Mouse (Mus musculus): ENCODE results near the gene Hprt. TPM values are rescaled to one million over a fixed set of nuclear protein-coding genes. Genes with fewer than 3 reads are reported as not detected.

Hprt gene
- polyA plus RNA-seq, 1 experiment, result 73.2 TPM

- no peak overlapping the region for H3K4me3 ChIP-seq (replicated peaks; ENCODE audit: control insufficient read depth, low read depth, low read length)
- H3K27ac ChIP-seq (ENCODE audit: control insufficient read depth, insufficient read depth, low read depth, low read length, poor library complexity), result no peak overlapping the region
- H3K4me1 ChIP-seq (ENCODE audit: control insufficient read depth, insufficient read depth, low read length), result no peaks in the 10 kb centered on the region
- WGBS, result 71% methylated on average over 11 of the region's 11 CpGs
- TF ChIP-seq CTCF (IDR thresholded peaks at IDR 0.05; ENCODE audit: control insufficient read depth, insufficient read depth, low read length), result no peak
- no peak for TF ChIP-seq POLR2A (IDR thresholded peaks at IDR 0.05; ENCODE audit: borderline replicate concordance, control insufficient read depth, low read depth, low read length)
These were observed 37.7 kb downstream of the Hprt start for GRCm38 (mm10) chrX:53025471-53026223.

- WGBS, result 21% methylated on average over 5 of the region's 5 CpGs
- no peak overlapping the region for H3K4me3 ChIP-seq (replicated peaks; ENCODE audit: control insufficient read depth, low read depth, low read length)
These were observed 41.6 kb downstream of the Hprt start for GRCm38 (mm10) chrX:53029559-53029958.

GRCm38 (mm10) chrX:53038194-53038593 is 50.3 kb downstream of the Hprt start:
- no peak overlapping the region for H3K27ac ChIP-seq (ENCODE audit: control insufficient read depth, insufficient read depth, low read depth, low read length, poor library complexity)
- TF ChIP-seq POLR2A (IDR thresholded peaks at IDR 0.05; ENCODE audit: borderline replicate concordance, control insufficient read depth, low read depth, low read length) (no peak), CTCF (IDR thresholded peaks at IDR 0.05; ENCODE audit: control insufficient read depth, insufficient read depth, low read length) (no peak)
- 42% methylated on average over 4 of the region's 4 CpGs for WGBS
- H3K4me1 ChIP-seq (ENCODE audit: control insufficient read depth, insufficient read depth, low read length), result no peaks in the 10 kb centered on the region
- no peak overlapping the region for H3K4me3 ChIP-seq (replicated peaks; ENCODE audit: control insufficient read depth, low read depth, low read length)

More at GRCm38 (mm10) chrX:53029559-53029958, 41.6 kb downstream of the Hprt start:
- TF ChIP-seq POLR2A (IDR thresholded peaks at IDR 0.05; ENCODE audit: borderline replicate concordance, control insufficient read depth, low read depth, low read length) (no peak), CTCF (IDR thresholded peaks at IDR 0.05; ENCODE audit: control insufficient read depth, insufficient read depth, low read length) (no peak)
- H3K4me1 ChIP-seq (ENCODE audit: control insufficient read depth, insufficient read depth, low read length), result no peaks in the 10 kb centered on the region
- H3K27ac ChIP-seq (ENCODE audit: control insufficient read depth, insufficient read depth, low read depth, low read length, poor library complexity), result no peak overlapping the region

GRCm38 (mm10) chrX:53039651-53040050 is 51.7 kb downstream of the Hprt start:
- TF ChIP-seq POLR2A (IDR thresholded peaks at IDR 0.05; ENCODE audit: borderline replicate concordance, control insufficient read depth, low read depth, low read length), result no peak
- TF ChIP-seq CTCF (IDR thresholded peaks at IDR 0.05; ENCODE audit: control insufficient read depth, insufficient read depth, low read length), result no peak
- no peaks in the 10 kb centered on the region for H3K4me1 ChIP-seq (ENCODE audit: control insufficient read depth, insufficient read depth, low read length)
- no peak overlapping the region for H3K27ac ChIP-seq (ENCODE audit: control insufficient read depth, insufficient read depth, low read depth, low read length, poor library complexity)
- H3K4me3 ChIP-seq (replicated peaks; ENCODE audit: control insufficient read depth, low read depth, low read length), result no peak overlapping the region
- WGBS, result 81% methylated on average over 5 of the region's 5 CpGs

GRCm38 (mm10) chrX:53040138-53040537 is 52.2 kb downstream of the Hprt start:
- 83% methylated on average over 6 of the region's 6 CpGs for WGBS
- Histone ChIP-seq H3K4me3 (replicated peaks; ENCODE audit: control insufficient read depth, low read depth, low read length) (no peak overlapping the region), H3K27ac (ENCODE audit: control insufficient read depth, insufficient read depth, low read depth, low read length, poor library complexity) (no peak overlapping the region), H3K4me1 (ENCODE audit: control insufficient read depth, insufficient read depth, low read length) (no peaks in the 10 kb centered on the region)
- TF ChIP-seq POLR2A (IDR thresholded peaks at IDR 0.05; ENCODE audit: borderline replicate concordance, control insufficient read depth, low read depth, low read length) (no peak), CTCF (IDR thresholded peaks at IDR 0.05; ENCODE audit: control insufficient read depth, insufficient read depth, low read length) (no peak)

GRCm38 (mm10) chrX:53041006-53041405 is 53.1 kb downstream of the Hprt start:
- no peak for TF ChIP-seq POLR2A (IDR thresholded peaks at IDR 0.05; ENCODE audit: borderline replicate concordance, control insufficient read depth, low read depth, low read length)
- no peak for TF ChIP-seq CTCF (IDR thresholded peaks at IDR 0.05; ENCODE audit: control insufficient read depth, insufficient read depth, low read length)
- Histone ChIP-seq H3K4me1 (ENCODE audit: control insufficient read depth, insufficient read depth, low read length) (no peaks in the 10 kb centered on the region; the same call in 1 of the 2 replicates), H3K27ac (ENCODE audit: control insufficient read depth, insufficient read depth, low read depth, low read length, poor library complexity) (no peak overlapping the region), H3K4me3 (replicated peaks; ENCODE audit: control insufficient read depth, low read depth, low read length) (no peak overlapping the region)
- 80% methylated on average over 6 of the region's 6 CpGs for WGBS

GRCm38 (mm10) chrX:53045187-53045903 is 57.4 kb downstream of the Hprt start:
- no peak for TF ChIP-seq CTCF (IDR thresholded peaks at IDR 0.05; ENCODE audit: control insufficient read depth, insufficient read depth, low read length)
- no peak for TF ChIP-seq POLR2A (IDR thresholded peaks at IDR 0.05; ENCODE audit: borderline replicate concordance, control insufficient read depth, low read depth, low read length)
- 20% methylated on average over 10 of the region's 10 CpGs for WGBS
- Histone ChIP-seq H3K4me3 (replicated peaks; ENCODE audit: control insufficient read depth, low read depth, low read length) (no peak overlapping the region), H3K27ac (ENCODE audit: control insufficient read depth, insufficient read depth, low read depth, low read length, poor library complexity) (no peak overlapping the region), H3K4me1 (ENCODE audit: control insufficient read depth, insufficient read depth, low read length) (no peaks in the 10 kb centered on the region; the same call in 1 of the 2 replicates)

- H3K4me1 ChIP-seq (ENCODE audit: control insufficient read depth, insufficient read depth, low read length), result no peaks in the 10 kb centered on the region; the same call in 1 of the 2 replicates
- no peak overlapping the region for H3K4me3 ChIP-seq (replicated peaks; ENCODE audit: control insufficient read depth, low read depth, low read length)
- TF ChIP-seq CTCF (IDR thresholded peaks at IDR 0.05; ENCODE audit: control insufficient read depth, insufficient read depth, low read length) (no peak), POLR2A (IDR thresholded peaks at IDR 0.05; ENCODE audit: borderline replicate concordance, control insufficient read depth, low read depth, low read length) (no peak)
- WGBS, result 80% methylated on average over 4 of the region's 4 CpGs
- H3K27ac ChIP-seq (ENCODE audit: control insufficient read depth, insufficient read depth, low read depth, low read length, poor library complexity), result no peak overlapping the region
These were observed 58.1 kb downstream of the Hprt start for GRCm38 (mm10) chrX:53046033-53046432.
